Mouse (Mus musculus) G1E (cell line): ENCODE measurements at regions not wholly inside any gene's neighbourhood (a gene's known extent, or its start where the extent isn't known, plus 50 kb on each side); places are given as distances from the start of the nearest gene placed in this dataset.

ENCODE experiments used
- CTCF ChIP-seq: IDR thresholded peaks from 2 replicates; pipeline ENCODE4 v1.5.1; 2012; ENCODE audit warnings: low read depth, low read length, inconsistent platforms, mixed read lengths
- GATA1 ChIP-seq: IDR thresholded peaks from 2 replicates; pipeline ENCODE4 v1.6.1; 2012; ENCODE audit warnings: borderline replicate concordance, low read length, inconsistent platforms, mixed read lengths
- GATA2 ChIP-seq: IDR thresholded peaks from 2 replicates; pipeline ENCODE4 v1.6.1; 2012; ENCODE audit warnings: low read depth, low read length, inconsistent platforms, borderline replicate concordance
- POLR2AphosphoS5 ChIP-seq: IDR thresholded peaks from 2 replicates; pipeline ENCODE4 v1.6.1; 2012; ENCODE audit warnings: low read depth, low read length, inconsistent platforms; ENCODE audit not compliant: insufficient replicate concordance
- TAL1 ChIP-seq: conservative IDR thresholded peaks from 2 replicates; pipeline ENCODE4 v1.6.1; 2012; ENCODE audit warnings: low read depth, low read length, inconsistent platforms, mixed read lengths

DNA sequence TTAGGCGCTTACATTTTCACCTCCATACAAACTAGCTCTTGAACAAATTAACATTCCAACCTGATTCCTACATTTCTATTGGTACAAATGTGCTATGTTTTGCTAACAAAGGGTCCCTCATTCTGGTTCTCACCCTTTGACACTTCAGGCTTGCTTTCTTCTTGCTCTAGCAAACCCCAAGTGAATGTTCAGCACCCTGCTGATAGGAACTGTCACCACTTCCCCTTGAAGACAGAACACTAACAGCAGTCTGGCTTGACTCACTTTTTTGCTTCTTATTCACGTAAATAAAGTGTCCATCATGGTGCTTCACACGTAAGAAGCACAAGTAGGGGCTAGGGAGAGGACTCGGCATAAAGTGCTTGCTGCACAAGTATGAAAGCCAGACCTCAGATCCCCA lies 180.0 kb upstream of the Rgma start:
- TF ChIP-seq CTCF (no peak), TAL1 (no peak), GATA1 (no peak), GATA2 (no peak), POLR2AphosphoS5 (no peak)
